Mouse (Mus musculus) cerebellum, postnatal 36 days (tissue): Measurements from ENCODE around the gene Crb3.

Experiments used
- DNase-seq, 2 experiments: peaks; one replicate each; pipeline ENCODE4 v3.0.0; 2021 to 2022; ENCODE audit warnings: mixed read lengths in 2 of 2

The Crb3 gene

GRCm38 (mm10) chr17:57108040-57108665 is 49.2 kb downstream of the Crb3 start:
- no peak for DNase-seq

GRCm38 (mm10) chr17:57108666-57109171 is 49.8 kb downstream of the Crb3 start:
- DNase-seq, result no peak

- DNase-seq, result no peak
These were observed 51.1 kb downstream of the Crb3 start for GRCm38 (mm10) chr17:57110005-57110404.

GRCm38 (mm10) chr17:57112768-57113474 is 54.0 kb downstream of the Crb3 start:
- DNase-seq, result no peak
